Mouse (Mus musculus): ENCODE data around the gene Mtif2.

Gene Mtif2

GRCm38 (mm10) chr11:29549425-29549778 is 23.2 kb downstream of the Mtif2 start:
- no peak for DNase-seq (ENCODE audit: low read depth, low spot score)

- DNase-seq (ENCODE audit: low read depth, low spot score): no peak
Measured at GRCm38 (mm10) chr11:29560452-29560851, 34.2 kb downstream of the Mtif2 start.

- no peak for DNase-seq (ENCODE audit: low read depth, low spot score)
Measured at GRCm38 (mm10) chr11:29560990-29561389, 34.8 kb downstream of the Mtif2 start.

GRCm38 (mm10) chr11:29563406-29563805 is 37.2 kb downstream of the Mtif2 start:
- no peak for DNase-seq (ENCODE audit: low read depth, low spot score)

GRCm38 (mm10) chr11:29571536-29571935 is 45.3 kb downstream of the Mtif2 start:
- no peak for DNase-seq (ENCODE audit: low read depth, low spot score)

- DNase-seq (ENCODE audit: low read depth, low spot score): no peak
Measured at GRCm38 (mm10) chr11:29572656-29573055, 46.4 kb downstream of the Mtif2 start.

- DNase-seq (ENCODE audit: low read depth, low spot score): no peak
Measured at GRCm38 (mm10) chr11:29579610-29580009, 53.4 kb downstream of the Mtif2 start.
